Mouse (Mus musculus): Measurements from ENCODE around the gene Usp5.

Usp5 gene

DNA sequence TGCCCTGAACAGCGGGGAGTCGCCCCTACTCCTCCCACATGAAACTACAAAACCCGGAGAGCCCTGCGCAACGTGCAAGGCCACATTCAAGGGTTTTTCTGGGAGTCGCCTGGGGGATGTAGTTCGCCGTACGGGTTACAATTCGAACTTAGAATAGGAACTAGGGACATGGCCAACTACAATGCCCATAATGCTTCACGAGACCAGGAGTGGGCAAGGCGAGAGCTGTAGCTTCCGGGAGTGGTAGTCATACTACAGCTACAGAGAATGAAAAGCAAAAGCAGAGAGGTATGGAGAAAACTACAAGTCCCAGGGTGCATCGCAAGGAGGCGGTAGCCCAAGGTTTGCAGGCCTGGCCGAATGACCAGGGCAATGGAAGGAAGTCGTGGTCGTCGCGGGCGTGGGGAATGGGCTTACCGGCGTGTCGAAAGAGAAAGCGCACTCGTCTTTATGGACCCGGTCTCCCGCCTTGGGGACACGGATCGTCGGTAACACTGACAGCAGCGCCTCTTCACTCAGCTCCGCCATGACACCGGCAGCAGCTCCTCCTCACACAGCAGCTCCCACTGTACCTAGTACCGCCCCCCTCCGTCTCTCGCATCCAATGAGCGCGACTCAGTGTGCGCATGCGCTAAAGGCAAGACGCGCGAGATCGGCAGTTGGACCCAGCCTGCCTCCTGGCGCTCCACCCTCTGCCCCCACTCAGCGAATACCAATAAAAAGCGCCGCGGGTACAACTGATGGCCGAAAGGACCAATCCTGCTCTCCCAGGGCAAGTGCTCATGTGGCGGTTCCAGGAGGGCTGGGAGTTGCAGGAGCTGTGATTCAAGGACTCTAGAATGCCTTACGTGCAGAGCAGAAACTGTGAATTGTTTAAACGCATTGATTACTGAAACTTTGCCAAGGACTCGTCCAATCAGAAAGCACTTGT, at the start of gene Usp5, which contains the start of gene Cdca3:
Usp5 (minus strand) TSS at position 617 of the 931 bp plus-strand sequence.
Cdca3 (plus strand) TSS at position 680 of the 931 bp plus-strand sequence.
- DNase-seq (ENCODE audit: low spot score): peak; percentile 99

DNA sequence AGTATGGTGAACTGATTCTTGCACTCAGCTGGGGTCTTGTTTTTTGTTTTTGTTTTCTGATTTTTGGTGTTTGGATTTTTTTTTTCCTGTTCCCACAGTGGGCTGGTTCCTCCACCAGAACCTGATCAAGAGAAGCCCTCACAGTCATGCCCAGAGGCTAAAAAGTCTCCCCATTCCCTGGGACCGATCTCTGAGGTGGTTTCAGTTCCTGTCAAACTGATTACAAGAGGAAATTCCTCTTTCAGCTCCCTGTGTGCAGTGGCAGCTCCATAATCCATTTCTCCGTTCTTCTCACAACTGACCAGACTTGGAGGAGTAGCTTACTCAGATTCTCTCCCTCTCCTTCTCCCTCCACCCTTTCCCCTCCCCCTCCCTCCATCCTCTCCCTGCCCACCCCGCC, 45.1 kb upstream of the Usp5 start:
- no peak for DNase-seq (ENCODE audit: low spot score)

DNA sequence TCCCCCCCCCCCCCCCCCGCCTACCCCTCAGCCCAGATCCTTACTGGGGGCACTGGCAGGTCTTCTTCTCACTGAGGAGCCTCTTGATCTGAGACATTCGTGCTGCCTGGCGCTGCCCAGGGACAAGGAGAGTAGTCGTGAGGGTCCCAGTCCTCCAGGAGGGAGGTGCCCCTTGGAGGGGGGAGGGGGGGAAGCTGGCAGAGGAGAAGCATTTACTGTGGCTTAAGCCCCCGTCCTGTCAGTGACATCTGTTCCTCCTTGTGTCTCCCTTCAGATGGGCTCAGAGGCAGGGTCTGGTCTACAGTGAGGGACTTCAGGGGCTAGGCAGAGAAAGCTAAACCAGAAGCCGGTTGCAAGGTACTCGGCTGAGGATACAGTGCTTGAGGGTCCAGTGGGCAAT, 37.3 kb upstream of the Usp5 start:
- no peak for DNase-seq (ENCODE audit: low spot score)

DNA sequence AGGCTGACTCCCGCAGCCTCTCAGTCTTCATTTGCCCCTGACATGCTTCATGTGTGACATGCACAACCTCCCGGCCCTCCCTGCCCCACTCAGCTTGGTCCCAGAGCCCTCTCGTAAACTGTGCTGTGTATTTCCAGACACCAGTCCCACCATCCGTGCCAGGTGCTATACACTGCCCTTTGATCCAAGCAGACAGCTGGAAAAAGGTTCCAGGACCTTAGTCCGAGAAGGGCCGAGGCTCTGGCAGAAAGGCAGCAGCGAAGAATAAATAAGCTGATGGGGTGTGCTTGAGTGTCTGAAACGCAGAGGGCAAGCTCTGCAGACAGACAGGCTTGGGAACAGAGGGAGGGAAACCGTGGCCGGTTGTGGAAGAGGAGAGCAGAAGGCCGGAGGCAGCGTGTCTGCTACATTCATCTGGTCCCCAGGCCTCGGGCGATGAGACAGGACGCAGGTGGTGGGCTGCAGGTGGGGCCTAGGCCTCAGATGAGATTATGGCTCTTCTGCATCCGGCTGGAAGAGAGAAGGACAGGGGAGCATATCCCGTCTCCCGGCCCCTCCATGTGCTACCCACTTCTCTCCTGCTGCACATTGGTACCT, 36.6 kb upstream of the Usp5 start:
- no peak for DNase-seq (ENCODE audit: low spot score)

DNA sequence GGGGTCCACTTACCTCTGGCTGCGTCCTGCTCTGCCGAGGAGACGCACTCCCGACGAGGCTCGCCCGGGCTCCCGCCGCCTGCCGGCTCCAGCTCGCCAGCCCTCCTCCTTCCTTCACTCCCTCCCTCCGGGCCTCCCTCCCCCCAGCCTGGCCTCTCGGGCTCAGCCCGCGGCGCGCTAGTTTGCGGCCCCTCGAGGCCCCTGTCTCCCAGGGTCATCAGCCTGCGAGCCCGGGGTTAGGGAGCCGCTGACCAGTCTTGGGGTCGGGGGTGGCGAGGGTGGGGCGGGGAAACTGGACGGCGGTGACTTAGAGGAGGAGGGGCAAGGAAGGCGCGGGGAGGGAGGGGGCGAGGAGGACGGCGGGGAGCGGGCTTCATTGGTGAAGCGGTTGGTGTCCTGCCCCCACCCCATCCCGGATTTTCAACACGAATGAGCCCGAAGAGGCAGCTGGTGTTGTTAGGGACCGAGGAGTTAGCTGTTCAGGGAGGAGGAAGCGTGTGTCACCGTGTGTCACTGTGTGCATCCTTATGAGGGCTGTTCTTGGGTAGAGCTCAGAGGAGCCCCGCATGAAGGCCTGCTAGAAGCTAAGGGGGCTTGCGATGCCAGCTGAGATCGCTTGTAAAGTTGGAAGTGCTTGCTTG, 34.5 kb upstream of the Usp5 start, which contains the start of gene Gpr162:
Gpr162 (minus strand) TSS at position 326 of the 641 bp plus-strand sequence.
- DNase-seq (ENCODE audit: low spot score): peak; percentile 73

DNA sequence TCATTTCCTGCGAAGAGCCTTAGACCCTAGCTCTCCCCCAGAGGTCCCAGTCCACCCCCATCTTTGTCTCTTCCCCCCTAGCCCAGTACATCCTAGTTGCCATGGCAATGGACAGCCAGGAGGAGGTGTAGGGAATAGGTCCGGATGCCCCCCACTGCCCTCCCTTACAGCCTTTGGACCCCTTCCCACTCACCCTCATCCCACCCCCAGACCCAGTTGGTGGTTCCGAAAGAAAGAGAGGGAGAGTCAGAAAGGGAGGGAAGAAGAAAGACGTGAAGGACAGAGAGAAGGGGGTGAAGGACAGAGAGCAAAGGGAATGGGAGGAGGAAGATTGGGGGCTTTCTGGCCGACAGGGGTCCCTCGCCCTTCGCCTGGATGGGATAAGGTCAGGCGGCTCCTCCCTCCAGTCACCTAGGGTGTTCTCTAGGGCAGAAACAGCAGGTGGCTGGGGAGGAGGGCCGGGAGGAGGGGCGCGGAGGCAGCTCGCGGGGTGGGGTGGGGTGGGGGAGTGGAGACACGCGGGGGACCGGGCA, 33.9 kb upstream of the Usp5 start:
- DNase-seq (ENCODE audit: low spot score): no peak

DNA sequence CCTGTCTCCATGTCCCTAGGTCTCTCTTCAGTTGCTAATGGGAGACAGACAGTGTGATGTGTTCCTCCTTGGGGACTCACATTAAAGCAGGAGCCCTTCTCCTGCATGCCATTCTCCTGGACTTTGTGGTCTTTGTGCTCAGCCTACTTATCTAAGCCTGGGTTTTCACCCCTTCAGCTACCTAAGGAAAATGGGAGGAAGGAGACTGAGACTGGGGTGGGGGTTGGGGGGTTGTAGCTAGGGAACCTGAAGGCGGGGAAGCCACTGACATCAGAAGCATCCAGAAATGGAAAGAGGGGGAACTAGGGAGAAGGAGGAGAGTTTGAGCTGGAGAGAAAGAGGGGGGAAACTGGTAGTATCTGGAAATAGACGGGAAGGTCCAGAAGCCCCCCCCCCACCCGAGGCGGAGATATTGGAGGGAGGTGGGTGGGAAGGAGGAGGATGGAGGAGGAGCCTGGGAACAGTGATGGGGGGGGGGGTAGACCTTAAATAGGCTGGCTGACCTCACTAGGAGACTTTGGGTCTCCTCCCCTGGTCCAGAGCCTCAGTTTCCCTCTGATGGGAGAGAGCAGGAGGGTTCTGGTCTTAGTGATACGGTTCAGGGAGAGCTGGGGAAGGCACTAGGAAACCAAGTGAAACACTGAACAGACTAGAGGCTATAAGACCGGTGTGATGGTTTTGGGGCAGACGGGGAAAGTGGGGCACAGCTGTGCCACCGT, 33.3 kb upstream of the Usp5 start:
- no peak for DNase-seq (ENCODE audit: low spot score)

DNA sequence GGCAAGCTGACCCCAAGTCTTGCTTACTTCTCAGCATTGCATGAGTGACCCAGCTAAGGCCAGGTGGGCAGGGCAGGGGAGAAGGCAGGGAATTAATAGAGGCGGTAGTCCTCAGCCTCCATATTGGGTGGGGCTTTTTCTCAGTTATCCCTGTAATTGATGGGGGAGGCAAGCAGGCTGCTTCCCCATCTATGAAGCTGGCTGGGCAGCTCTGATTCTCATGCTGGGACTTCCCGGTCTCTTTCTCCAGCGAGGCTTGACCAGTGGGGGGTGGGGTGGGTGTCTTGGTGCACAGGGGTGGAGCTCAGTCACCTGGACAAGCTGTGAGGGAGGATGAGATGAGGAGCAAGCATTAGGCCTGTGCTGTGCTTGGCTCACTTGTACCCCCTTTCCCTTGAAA, 32.5 kb upstream of the Usp5 start:
- no peak for DNase-seq (ENCODE audit: low spot score)

DNA sequence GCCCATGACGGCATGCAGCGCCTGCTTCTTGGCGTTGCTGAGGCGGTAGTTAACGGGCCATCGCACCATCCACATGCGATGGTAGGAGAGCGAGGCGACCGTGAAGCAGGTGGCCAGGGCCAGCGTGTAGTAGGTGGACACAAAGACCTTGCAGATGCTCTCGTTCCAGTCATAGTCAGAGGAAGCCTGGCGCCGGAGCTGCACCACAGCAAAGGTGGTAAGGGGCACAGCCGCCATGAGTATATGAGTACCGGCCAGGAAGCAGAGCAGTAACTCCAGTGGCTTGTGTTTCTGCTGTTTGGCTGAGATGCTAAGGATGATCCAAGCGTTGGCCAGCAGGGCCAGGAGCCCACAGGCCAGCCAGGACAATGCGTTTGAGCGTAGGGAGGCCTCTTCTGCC, 32.0 kb upstream of the Usp5 start:
- no peak for DNase-seq (ENCODE audit: low spot score)

DNA sequence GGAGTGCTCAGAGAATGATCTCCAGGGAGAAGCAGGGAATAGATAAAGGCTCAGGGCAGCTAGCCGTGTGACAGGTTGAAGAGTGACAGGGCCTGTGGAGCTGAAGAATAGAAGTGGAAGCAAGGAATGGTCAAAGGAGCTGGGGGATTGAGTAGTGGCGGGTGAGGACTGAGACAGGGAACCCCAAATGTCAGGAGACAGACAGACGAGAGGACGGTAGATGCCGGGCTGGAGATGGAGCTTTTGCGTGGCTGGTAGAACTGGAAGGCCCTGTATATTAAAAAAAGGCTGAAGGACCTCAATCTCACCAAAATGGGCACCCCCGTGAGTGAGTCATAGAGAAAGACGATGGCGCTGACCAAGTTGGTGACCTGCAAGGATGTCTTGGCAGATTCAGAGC, 31.2 kb upstream of the Usp5 start:
- DNase-seq (ENCODE audit: low spot score): no peak

DNA sequence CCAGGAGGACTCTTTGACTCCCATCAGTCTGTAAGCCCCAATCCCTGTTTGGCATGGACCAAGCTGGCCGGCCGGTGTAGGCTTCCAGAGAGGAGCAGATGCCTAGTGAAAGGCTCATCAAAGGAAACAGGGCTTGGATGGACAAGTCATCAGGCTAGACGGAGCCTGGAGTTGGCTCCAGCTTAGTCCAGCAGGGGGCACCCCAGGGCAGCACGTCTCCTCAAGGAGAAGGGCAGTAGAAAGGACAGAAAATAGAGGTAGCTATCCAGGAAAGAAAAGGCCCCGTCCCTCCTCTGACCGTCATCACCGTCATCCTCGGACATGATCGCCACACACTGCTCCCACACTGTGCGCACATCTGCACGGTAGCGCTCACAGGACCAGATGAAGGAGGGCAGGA, 30.4 kb upstream of the Usp5 start:
- DNase-seq (ENCODE audit: low spot score): peak; percentile 89

DNA sequence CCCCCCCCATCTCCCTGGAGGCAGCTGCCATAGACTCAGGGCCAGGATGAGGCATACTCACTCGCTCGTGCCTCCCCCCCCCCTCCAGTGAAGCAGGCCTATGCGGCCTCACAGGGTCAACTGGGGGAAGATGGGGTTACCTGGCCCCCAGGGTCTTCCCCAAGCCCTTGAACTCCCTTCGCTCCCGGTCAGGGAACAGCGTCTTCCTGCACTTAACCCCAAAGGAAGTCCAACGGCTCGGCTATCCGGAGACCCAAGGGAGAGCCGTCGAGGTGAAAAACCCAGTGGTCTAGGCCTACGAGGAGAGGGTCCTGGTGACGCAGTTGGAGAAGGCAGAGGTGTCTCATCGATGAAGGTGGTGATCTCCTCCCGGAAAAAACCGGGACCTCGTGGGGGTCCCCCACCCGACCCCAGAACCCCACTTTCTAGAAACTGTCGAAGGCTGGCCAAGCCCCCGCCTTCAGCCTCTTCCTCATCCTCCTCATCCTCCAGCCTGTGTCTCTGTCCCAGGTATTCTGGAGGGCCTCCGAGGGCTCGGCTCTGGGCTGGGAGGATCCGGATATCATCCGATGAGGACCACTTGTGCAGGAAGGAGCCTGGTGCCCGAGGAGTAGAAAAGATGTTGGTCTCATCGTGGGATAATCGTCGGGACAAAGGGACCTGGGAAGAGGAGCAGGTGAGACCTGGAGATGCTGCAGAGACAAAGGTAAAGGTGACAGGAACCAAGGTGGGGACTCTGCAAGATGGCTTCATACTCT, 29.5 kb upstream of the Usp5 start:
- no peak for DNase-seq (ENCODE audit: low spot score)

DNA sequence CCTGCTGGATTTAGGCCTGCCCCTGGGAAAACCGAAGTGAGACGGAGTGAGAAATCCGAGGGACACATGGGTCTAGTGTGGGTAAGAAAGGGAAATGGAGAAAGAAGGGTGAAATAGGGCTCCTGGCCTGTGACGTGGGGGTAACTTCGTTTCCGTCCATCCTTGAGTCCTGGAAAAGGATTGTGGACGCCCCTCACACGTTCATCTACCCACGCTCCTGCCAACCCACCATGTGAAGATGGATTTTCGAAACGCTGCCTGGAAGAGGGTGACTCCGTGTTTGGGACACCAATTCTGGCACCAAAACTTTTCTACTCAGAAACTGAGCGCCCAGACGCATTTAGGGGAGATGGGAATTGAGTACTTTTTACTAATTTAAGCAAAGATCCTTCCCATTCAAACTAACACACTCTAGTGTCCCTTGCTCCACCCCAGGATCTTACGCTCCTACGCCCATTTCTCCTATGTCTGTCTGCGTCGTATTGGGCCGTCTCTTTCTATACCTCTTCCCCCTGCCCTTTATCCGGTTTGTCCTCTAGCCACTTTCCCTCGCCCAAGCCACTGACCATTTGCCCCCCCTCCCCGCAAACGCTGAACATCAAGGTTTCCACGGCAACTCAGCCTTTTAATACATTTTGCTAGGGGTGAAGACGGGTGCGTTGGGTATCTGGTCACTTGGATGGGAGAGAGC, 28.7 kb upstream of the Usp5 start:
- DNase-seq (ENCODE audit: low spot score): no peak

DNA sequence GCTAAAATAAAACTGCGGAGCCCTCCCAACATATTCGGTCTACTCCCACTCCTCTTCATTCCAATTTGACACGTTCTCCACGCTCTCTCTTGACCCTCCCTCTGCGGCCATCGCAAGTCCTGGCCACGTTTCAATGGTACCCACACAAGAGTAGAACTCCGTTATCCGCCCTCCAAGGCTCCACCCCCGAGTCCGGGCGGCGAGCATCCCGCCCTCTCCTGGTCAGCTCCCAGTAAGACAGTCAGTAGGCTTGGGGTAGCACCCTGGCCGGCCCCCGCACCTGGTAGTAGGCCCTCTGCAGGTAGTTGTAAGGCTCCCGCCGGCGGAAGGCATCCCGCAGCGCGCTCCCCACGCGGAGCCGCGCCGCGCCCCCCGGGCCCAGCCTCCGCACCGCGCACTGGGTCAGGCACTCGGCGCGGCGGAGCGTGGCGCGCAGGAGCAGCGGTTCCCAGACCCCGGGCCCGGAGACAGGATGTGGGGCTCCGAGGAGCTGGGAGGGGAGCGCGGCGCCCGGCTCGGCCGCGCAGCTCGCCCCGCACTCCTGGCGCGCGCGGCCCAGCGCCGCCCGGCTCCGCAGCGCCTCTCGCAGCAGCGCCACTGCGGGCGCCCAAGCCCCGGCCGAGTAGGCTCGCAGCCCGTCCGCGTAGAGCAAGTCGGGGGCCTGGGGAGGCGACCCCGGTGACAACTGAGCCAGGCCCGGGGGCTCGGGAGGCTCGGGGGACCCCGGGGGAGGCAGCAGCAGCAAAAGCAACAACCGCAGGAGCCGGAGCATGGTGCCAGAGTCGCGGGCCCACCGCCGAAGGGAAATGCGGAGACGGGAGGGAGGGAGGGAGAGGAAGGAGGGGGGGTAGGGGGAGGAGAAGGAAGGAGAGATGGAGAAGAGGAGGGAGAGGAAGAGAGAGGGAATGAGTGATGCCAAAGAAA, 27.9 kb upstream of the Usp5 start, which contains the start of gene P3h3:
P3h3 (minus strand) TSS at position 837 of the 924 bp plus-strand sequence.
- DNase-seq (ENCODE audit: low spot score): peak; percentile 85

DNA sequence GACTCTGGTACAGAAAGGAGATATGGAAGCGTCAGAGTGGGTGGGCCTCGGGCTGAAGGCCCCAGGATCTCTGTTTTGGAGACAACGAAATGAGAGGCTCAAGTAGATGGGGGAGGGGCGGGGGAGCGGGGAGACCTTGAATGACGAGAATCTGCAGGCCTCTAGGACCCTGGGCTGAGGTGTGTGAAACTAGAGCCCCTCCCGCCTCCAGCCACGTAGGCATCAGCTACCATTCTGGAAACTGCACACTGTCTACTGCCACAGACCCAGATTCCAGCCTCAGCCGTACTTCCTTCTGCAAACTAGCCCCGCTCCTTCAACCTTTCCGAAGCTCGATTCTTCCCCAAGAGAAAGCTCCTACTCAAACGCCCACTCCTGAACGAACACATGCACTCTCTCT, 27.0 kb upstream of the Usp5 start:
- peak; percentile 55 for DNase-seq (ENCODE audit: low spot score)

DNA sequence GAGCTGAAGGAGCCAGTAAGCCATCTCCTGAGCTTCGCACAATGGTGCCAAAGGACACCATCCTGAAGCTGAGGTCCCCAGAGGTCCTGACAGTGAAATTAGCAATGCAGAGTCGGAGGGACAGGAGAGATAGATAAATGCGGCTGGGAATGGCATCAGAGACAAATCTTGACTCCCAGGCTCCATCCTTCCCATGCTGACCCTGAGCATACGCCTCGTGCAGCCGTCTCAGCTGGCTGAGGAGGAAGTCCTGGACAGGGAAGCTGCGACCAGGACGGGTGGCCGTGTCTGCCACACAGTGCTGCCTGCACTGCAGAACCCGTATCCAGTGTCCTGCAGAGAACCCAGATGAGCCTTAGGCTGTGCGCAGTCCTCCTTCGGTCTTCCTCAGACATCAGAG, 25.4 kb upstream of the Usp5 start:
- no peak for DNase-seq (ENCODE audit: low spot score)

DNA sequence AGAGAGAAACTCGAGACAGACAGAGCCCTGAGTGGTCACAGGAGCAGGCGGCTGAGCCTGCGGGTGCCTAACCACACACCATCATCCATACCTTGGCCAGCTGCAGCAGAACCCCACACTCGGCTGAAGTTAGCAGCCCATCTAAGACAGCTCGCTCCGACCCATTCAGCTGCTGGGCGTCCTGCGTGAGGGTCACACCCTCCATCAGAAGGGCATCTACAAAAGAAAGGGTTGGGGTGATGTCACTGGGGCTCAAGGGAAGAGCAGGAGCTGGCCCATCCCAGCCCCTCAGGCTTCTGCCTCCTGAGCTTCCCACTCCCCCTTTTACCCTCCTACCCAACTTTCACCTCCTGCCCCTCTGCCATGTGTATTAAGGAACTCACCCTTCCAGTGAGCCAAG, 21.3 kb upstream of the Usp5 start:
- no peak for DNase-seq (ENCODE audit: low spot score)

DNA sequence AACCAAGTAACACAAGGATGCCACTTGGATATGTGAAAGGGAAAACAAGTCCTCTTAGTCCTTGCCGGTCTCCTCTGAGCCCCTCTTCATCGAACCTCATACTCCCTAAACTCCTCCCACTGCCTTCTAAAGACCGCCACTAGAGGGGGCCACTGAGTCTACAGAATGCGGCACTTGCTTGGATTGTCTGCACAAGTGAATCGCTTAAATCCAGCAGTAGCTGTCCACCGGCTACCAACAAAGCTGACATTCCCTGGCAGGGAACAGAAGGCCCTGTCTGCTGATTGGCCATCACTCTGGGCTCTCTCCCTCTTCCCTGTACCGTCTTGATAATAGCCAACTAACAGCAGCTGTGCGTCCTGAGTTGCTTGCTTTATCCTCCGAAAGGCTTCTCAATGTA, 18.0 kb upstream of the Usp5 start:
- peak; percentile 96 for DNase-seq (ENCODE audit: low spot score)
